Mouse (Mus musculus) naive thymus-derived CD4-positive, alpha-beta T cell, adult 2 months (primary cell): ENCODE data around the gene Prkce.
A peak's percentile ranks its signal among the peaks of the same experiment; 100 is the strongest.

Experiments
- DNase-seq: peaks from one replicate; pipeline ENCODE4 v3.0.0-alpha.2; 2011; ENCODE audit warnings: low read depth

Prkce gene

DNA sequence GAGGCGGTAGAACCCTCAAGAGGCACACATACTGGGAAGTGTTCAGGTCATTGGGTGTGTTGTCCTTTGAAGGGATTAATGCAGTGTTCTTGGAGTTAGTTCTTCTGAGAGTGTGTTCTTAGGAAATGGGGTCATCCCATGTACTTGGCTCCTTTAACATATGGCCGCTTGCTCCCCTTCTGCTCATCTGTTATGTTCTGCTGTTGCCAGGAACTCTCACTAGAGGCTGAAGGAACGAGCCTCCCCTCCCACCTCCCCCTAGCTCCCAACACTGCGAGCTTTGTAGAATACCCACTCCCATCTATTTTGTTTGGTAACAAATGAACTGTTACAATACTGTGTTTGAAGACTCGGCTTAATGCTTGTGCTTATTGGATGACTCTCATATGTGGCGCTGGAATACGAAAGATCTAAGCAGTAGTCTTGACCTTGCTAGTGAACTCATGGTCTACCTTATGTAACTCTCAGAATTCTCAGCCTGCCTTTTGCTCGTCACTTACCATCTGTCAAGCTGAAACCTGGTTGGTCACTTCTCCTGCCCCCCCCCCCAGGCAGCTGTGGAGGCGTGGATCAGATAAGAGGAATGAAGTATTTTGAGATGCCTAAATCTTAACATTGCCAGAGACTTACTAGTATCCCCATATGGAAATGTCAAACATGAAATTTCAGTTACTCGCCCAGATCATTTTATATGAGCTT is 58.1 kb downstream of the Prkce start:
- no peak for DNase-seq

DNA sequence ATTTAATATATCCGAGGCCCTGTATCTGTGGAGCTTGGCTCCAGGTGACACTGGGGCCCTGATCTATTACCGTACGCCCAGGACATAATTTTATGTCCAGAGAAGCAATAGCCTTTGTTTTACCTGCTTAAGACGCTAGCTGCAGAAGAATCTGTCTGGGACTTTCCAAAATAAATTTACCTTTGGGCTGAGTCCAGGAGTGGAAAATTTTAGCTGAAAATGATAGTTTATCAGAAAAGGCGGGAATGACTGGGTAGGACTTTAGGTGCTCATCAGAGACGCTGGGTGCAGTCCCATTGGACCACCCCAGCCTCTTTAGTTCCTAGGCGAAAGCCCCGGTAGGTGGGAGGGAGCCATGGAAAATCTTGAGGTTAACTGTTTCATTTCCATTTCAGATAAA is 58.6 kb downstream of the Prkce start:
- no peak for DNase-seq

DNA sequence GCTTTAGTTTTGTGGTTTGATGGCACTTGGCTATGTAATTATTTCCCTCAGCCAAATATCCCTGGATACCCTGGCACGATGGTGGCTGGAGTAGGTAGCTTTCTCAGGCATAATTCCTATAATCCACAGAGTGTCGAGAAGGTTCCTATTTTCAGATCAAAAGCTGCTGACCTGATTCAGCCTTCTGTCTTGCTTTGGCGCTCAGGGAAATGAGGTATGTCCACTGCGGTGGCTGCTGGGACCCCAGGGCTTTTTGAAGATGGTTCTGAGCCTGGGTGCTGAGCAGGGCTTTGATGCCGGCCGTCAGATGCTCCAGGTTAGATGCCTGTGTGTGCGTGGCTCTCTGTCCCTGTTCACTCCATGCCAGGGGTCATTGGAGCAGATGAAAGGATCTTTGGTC is 59.0 kb downstream of the Prkce start:
- DNase-seq = no peak

DNA sequence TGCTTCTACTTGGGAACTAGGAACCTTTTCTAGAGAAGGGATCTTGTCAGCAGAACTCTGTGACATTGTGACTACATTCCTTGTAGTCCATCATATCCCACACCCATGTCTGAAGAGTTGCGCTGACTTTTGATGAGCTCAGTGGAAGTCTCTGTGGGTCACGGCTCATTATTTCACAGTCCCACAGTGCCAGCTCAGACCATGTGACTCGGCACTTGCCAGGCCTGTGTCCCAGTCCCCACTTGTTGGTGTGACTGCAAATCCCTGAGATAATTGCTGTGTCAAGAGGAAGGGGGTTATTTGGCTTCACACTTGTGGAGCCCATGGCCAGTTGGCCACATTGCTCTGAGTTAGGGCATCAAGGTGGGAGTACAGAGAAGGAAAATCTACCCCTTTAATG is 59.8 kb downstream of the Prkce start:
- no peak for DNase-seq

DNA sequence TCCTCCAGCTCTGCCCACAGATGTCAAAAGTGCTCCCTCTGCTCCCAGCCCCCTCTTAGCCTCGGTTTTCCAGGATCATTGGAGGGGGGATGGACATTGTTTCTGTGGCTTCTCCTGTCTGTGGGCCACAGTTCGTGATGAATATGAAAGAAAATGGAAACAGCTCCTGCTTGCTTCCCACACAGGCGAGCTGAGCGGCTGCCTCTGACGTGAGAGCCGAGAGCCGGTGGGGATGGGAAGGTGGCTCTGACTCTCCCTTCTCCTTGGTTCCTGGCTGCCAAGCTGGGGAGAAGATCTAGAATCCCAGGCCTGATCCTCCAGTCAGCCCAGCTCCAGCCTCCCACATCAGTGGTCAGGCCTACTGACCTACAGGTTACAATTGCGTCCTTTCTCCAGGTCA is 61.3 kb downstream of the Prkce start:
- DNase-seq = no peak

DNA sequence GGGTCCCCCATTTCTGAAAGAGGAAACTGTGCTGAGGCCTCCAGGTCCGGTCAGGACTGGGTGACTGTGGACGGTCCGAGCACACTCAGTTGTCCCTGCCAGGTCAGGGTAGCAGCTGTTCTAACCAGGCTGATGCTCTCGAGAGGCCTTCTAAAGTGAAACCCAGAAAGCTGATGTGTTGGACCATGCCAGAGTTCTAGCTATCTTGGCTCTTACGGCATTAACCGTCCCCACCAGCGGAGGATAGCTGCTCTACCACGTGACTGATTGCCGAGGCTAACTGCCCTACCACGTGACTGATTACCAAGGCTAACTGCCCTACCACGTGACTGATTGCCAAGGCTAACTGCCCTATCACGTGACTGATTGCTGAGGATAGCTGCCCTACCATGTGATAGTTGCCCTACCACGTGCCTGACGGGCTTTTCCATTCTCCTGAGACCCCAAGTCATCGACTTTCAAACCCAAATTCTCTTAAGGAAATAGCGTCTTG is 62.6 kb downstream of the Prkce start:
- no peak for DNase-seq

DNA sequence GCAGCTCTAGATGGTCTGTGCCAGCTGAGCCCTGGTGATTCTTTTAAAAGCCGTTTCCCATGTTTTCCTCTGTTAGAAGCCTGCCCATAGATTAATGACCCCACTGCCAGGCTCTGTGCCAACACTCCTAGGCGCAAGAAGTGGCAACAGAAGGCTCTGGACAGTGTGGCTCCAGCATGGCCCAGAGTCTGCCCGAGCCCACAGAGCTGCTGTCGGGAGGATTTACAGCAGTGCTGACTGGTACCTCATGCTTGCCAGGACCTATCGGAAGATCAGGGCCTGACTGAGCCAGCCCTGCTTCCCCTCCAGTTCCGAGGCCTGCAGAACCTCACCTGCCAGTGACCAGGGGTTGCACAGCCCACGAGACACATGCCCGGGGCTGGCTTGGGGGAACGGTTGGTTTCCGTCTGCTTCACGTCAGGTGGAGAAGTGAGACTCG is 64.2 kb downstream of the Prkce start:
- no peak for DNase-seq

DNA sequence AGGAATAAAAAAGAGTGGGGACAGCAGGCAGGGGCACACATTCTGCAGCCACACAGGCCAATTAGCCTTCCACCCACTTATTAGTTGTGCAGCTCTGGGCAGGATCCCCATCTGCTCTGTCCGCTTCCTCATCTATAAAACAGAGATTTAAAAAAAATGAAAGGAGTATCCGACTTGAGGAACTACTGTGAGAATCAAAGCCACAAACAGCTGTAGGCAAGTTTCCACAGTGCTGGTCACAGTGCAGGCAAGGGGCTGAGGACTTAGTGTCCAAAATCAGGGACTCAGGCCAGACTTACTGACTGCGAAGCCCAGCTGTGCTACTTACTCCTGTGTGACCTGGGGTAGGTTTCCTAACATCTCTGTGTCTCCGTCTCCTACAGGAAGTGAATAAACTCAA is 64.7 kb downstream of the Prkce start:
- no peak for DNase-seq

DNA sequence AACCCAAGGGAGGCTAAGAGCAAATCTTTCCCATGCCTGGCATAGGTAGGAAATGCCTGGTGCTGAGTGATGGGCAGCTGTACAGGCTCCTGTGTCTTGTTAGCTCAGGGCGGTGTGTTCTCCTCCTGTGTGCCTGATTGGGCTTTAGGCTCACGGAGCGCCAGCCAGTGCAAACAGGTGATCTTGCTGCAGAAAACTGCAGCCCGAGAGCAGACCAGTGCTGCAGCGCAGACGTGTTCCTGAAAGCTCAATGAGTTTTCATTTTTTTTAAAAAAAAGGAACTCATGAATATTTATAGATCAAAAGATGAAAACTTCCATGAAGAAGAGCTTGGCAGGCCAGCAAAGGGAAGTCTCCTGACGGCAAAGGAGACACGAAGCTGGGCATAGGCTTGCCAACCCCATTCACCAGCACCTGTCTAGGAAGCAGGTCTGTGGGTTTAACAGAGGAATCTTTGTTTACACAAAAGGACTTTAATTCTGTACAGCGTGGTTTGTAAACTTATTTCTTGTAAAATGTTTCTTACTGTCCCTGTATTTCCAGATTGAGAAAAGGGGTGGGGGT is 67.1 kb downstream of the Prkce start:
- DNase-seq = no peak

DNA sequence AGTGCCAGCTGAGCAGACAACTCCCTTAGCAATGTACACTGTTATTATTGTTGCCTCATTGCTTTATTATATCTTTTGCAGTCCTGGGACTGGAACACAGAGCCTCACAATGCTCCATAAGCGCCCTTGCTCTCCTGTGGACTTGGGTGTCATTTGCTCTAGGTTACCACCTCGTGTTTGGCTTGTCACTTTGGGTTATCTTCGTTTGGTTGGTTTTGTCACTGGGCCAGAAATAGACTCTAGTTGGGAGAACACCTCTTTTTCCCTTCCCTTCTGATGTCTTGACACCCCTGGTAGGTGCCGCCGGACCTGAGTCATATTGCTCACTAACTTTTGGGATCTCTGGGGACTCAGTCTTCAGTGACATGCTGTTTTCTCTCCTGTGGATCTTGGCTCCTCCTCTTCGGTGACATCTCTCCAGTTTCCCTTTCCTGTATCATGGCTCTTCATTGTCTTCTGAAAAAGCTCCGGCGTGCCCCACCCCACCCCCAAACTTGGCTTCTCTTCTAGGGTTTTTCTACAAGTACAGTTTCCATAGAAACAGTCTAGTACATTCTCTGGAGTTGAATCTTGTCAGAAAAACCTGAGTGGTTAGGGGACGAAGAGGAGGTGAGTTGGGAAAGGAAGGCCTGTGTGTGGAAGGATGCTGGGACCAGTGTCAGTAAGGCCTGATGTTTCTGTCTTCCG is 68.6 kb downstream of the Prkce start:
- DNase-seq = no peak

DNA sequence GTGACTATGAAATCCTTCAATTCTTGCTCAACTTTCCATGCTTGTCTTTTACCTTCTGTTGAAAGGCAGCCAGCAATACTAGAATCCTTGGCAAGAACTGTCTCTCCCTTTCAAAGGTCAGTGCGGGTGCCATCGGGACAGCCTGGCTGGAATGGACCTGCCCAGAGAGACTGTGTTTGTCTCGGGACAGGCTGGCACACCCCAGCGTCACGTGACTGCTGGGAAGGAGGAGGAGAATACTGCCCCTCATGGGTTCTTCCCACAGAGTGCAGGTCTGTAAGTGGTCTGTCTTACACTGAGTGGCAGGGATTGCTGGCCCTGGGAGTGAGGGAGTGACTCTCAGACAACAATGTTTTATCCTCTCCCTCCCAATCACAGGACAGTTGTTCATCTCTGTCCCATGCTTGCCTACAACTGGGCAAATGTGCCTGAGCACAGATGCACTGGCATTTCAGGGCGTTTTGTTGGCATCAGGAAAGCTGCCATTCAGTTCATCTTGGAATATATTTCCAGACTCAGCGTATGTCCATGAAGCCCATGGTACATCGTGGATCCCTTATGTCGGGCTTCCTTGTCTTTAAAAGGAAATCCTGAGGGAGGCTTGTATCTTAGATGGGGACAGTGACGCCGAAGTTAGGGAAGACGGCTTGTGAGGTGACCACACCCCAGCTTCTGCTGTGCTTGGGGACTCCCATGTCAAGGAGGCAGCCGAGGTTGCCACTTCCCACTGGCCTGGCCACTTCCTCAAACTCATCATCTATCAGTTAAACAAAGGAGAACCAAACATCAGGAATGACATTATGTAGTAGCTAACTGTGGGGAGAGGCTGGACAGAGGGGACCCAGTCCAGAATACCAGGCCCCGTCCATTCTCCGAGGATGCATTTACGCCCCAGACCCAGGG is 69.5 kb downstream of the Prkce start:
- DNase-seq = no peak

DNA sequence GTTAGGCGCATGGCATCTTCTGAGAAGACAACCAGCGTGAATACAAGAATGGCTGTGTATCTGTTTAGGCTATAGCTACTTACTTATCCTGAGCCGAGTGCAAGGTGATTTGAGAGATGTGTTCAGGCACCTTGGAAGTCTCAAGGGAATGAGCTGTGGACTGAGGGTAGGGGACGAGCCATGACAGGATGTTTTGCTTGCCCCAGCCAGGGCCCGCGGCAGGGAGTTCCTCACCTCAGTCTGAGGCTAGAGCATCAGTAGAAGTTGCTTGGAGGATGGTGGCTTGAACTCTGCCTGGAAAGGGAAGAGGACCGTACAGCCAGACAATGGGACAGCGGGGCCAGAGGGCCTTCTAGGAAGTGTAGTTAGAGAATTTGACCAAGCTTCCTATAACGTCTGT is 74.7 kb downstream of the Prkce start:
- no peak for DNase-seq

DNA sequence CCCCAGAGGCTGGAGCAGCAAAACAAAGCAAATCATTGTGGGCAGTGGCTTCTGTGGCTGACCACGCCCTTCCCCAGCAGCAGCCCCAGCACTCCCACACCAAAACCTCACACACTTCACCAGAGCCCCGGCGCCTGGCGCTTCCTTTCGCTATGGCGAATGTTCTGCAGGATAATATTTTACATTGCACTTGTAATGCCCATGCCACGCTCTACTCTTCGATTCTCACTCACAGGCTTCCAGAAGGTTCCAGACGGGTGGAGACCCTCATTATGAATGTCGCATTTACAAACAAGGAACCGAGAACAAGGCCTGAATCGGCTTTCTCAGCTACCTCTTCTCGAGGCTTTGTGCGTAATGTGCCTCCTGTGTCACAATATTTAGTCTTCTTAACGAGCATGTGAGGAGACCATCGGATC is 75.5 kb downstream of the Prkce start:
- DNase-seq = peak; percentile 10

DNA sequence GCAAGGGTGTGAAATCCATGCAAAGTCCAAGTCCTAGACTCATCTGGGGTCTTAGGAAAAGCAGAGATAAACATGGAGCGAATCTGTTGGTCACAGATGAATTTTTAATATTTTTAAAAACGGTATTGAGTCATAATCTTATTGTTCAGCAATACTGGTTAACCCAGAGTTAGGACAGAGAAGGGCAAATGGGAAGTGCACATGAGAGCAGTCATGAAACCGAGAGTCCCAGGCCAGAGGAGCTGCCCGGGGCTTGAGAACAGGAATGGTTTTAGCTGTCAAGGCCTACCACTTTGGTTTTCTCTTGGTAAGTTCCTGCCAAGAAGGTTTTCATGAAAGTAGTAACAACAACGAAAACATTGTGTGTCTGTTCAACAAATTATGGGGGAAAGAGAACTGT is 76.8 kb downstream of the Prkce start:
- DNase-seq = no peak

DNA sequence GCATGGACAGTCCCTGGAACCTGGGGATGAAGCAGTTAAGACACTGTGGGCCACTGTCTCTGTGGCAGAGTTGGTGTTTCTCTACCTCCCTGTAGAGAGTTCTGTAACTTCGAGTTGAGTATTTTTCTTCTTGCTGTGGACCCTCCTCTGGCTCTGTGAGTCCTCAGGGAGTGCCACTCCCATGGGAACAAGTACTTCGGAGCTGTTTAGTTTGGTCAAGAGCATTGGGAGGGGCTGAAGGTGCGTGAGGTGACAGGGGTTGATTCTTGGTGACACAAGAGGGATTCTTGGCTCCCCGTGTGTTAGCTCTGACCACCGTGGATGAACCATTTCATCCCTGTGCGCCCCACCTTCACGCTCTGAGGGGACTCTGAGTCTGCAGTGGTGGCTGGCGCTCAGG is 81.2 kb downstream of the Prkce start:
- no peak for DNase-seq

DNA sequence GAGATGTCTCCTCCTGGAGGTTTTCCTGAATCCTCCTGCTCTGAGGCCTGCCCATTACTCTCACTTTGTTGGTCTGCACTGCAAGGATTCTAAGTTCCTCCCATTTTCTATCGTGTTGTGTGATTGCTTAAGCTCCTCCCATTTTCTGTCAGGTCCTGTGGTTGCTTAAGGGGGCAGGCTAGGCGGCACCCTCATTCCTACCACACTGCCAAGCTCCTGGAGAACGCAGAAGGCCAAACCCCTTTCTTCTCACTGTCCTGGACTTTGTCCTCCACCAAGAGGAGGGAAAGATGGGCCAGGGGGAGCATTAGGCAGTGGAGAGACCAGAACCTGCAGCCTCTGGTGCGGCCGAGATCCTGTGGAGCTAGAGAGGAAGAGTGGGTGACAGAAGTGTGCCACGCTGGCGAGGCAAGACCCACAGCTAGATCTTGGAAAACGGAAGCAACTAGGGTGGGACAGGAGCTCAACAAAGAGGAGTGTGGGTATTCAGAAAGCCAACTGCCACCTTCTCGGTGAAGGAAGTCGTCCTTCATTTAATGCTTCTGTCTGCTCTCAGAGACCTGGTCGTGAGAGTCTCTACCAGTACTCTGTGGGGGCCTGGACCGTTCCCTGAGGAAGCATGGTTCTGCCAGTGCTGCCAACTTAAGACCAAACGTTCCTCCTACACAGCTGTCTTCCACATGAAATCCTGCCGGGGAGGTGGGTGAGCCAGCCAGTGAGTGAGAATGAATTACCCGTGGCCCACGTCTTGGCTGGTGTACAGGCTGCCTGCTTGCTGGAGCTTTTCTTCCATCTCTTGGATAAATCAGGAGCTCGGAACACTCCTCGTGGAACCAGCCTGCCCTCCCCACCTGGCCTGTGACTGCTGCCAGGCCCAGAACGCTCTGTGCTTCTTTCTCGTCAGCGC is 82.2 kb downstream of the Prkce start:
- no peak for DNase-seq

DNA sequence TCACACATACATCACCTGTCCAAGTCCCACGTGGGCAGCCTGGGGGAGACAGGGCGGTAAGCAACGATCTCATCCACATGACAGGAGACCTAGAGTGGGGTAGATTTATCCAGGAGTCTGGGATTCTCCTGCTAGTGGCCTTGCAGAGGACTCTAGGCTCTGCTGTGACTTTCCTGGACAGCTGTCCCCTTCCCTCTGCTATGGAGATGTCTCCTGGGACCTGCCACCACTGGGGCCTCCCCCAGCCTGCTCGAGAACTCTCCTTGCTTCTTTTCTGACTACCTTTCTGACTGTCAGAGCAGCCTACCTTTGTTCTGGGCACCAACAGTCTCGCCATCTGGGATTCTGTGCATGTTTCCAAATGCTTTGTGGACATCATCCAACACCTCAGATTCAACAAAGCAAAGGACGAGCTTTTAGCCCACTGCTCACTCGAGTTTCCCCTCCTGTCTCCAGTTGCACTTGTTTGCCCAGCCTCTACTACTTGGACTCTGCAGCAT is 82.9 kb downstream of the Prkce start:
- no peak for DNase-seq

DNA sequence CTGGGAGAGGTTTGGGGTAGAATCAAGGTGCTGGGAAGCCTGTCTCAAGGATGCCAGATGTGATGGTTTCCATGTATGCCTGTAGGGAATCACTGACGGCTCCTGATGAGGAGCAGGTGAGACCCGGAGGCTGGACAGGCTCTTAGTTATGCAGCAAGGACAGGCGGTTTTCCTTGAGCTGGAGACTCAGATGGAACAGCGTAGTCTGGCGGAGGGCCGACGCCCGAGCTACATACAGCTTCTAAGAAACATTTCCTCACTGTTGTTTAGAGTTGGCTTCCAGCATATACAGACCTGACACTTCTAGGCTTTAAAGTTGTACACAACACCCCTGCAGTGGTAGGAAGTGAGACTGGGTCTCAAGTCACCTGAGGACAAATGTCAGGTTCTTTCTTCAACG is 86.3 kb downstream of the Prkce start:
- DNase-seq = no peak

DNA sequence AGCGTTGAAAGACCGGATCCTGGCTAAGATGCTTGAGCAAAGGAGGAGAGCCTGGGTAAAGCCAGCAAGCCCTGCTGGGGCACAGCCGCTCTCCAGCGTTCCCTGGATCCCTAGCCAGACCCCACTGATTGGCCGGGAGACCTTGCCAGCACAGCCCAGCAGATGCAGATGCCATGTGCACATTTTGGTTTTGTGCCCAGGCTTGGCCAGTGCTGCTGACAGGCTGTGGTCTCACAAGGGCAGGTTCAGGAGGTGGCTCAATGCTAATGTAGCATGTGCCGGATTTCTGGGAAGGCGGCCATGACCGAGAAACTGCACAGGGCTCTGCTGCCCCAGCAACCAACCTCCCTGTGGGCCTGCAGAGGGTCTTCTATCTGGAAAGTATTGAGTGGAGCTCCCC is 86.7 kb downstream of the Prkce start:
- no peak for DNase-seq

DNA sequence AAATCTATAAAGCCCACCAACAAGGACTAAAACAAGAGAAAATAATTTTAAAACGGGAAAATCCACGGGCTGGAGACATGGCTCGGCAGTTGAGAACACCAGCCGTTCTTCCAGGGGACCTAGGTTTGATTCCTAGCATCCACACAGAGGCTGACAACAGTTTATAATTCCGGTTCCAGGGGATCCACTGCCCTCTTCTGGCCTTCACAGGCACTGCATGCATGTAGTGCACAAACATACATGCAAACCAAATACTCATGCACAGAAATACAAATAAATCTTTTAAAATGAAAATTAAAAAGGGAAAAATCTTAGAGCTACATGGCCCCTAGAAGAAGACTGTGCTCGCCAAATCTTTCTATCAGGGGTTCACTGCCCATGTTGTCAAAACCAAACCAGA is 87.4 kb downstream of the Prkce start:
- DNase-seq = no peak

DNA sequence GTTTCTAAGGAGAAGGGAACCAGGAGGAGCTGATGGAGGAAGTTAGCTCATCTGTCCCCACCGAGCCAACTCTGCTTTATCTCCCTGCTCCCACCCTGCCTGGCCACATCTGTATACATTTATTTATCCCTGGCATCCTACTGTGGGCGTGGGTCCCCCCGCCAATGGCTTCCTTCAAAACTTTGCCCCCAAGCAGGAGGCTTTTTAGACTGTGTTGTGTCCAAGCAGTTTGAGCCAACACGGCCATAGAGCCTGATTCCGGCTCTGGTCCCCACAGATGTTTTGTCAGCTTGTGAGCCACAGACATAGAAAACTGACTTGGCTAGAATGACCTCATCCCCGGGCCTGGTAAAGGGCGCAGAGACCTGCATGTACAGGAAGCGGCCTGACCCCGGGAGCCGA is 89.1 kb downstream of the Prkce start:
- no peak for DNase-seq
